Mouse (Mus musculus): ENCODE data around the gene Mms19.
A peak's percentile ranks its signal among the peaks of the same experiment; 100 is the strongest.

The Mms19 gene

GRCm38 (mm10) chr19:41980819-41981594 lies at the start of gene Mms19:
TSS of gene Mms19 (minus strand) at chr19:41981157.
- peak; percentile 99 for DNase-seq (ENCODE audit: low spot score in 2 of 2)

- DNase-seq (ENCODE audit: low spot score in 2 of 2): peak; percentile 68 to 76
These were observed 45.2 kb upstream of the Mms19 start for GRCm38 (mm10) chr19:42026158-42026557.

DNA sequence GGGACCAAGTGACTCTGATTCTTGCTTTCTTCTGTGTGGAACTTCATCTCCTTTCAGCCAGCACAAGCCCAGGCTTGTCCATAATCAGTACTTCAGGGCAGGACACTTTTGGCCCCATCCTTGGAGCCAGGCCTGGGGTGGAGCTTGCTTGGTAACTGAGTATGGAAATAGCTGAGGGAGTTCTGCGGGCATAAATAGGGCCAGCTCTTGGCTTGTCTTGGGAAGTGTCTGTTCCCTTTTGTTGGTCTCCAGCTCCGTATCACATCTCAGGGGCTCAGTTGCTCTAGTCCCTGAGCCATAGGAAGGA lies 41.5 kb upstream of the Mms19 start:
- DNase-seq (ENCODE audit: low spot score in 2 of 2): no peak

- DNase-seq (ENCODE audit: low spot score in 2 of 2): no peak
These were observed 41.0 kb upstream of the Mms19 start for GRCm38 (mm10) chr19:42021681-42022541.

GRCm38 (mm10) chr19:42019011-42019522 lies 38.1 kb upstream of the Mms19 start:
- DNase-seq (ENCODE audit: low spot score in 2 of 2): no peak

DNA sequence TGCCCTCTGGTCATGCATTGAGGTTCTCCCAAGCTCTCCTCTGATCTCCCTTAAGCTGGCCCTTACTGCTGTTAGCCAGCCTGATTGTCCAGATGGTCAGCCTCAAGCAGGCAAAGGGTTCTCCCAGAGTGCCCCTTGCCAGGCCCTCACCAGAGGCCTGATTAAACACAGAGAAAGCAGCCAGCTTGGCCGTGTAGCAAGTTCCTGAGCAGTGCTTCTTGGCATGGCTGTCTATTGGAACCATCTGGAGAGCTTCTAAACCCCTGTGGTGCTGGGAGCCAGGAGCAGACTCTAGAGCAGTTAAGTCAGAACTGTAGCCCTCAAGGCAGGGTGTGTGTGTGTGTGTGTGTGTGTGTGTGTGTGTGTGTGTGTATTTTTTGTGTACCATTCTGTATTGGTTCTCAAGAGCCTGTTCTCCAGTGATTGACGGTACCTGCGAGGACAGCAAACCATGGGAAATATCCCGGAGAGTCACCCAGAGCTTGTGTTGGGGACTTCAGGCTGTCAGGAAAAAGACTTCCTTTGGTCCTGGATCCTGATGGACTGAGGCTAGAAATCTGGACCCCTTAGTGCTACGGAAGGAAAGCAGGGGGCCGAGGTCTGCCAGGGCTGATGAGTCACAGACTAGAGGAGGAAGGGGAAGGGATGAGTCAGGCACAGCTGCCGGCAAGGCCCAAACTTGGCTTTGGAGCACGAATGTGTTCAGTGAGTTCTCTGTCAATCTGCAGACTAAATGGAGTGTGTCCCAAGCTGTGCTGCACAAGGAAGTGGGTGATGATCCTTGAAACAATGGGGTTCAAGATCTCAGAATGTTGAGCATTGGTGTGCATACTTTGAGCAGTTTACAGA lies 36.7 kb upstream of the Mms19 start:
- peak; percentile 61 to 64 for DNase-seq (ENCODE audit: low spot score in 2 of 2)

DNA sequence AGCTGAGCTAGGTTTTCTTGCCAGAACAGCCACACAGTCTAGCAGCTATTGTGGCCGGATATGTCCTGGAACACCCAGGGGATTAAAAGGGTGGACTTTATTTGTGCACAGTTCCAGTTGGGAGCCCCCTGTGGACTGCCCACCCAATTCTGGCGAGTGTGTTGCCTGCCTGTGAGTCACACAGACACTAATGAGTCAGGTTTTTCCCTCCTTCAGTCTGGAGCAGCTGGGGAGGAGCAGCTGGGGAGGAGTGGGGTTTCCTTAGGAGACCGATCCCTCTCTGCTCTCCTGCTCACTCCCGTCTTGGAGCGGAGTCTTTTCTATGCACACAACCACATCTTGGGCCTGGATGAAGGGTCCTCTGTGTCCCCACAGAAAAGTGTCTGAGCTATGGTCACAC lies 35.9 kb upstream of the Mms19 start:
- DNase-seq (ENCODE audit: low spot score in 2 of 2): peak; percentile 19 to 46

DNA sequence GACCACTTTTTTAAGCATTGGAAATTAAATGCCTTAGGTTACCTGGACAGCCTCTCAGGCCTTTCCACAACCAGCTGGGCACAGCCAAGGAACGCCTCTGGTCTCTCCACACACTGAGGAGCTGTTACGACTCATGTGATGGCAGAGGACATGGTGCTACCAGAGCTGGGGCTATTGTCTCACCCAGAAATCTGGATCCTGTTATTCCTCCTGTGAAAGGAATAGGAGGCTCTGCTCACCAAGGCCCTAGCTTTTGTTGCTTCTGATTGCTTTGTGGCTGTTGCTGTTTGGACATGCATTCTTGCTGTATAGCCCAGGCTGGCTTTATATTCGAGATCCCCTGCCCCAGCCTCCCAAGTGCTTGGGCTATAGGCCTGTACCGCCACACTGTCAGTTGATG lies 35.3 kb upstream of the Mms19 start:
- no peak for DNase-seq (ENCODE audit: low spot score in 2 of 2)

- DNase-seq (ENCODE audit: low spot score in 2 of 2): no peak
These were observed 34.0 kb upstream of the Mms19 start for GRCm38 (mm10) chr19:42015001-42015400.

GRCm38 (mm10) chr19:42014231-42014825 lies 33.4 kb upstream of the Mms19 start:
- DNase-seq (ENCODE audit: low spot score in 2 of 2): no peak

DNA sequence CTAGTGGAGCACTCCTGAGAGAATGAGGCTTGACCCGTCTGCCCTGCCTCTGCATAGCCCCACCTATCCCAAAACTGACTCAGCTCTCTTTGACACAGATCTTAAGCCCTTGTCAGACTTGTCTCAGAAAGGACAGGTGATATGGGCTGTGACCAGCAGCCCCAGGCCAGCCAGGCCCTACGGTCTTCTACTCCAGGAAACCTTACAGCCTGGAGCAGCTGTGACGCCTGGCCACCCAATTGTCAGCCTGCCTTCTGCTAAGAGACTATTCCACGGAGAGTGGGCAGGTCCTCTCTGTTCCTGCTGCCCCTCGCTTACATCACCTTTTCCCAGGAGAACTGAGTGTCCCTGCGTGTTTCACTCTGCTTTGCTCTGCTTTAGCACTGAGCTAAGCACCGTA lies 30.2 kb upstream of the Mms19 start:
- DNase-seq (ENCODE audit: low spot score in 2 of 2): no peak

GRCm38 (mm10) chr19:42010436-42010835 lies 29.5 kb upstream of the Mms19 start:
- no peak for DNase-seq (ENCODE audit: low spot score in 2 of 2)

DNA sequence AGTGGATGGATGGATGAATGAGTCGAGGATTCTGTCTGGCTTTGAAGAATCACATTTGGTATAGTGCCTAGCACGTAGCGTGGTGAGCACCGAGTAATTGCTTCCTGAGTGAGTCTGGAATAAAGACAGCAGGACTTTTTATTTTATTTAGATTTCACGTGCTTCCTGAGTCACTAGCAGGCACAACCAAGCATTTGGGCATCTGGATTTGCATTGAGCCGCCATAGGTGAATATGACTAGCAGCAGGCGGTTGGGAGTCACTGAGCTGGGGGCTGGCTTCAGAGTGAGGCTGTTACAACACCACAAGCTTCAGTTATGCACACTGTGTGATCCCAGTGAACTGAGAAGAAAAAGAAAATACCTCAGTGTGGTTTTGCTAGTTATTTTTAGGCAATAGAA lies 28.1 kb upstream of the Mms19 start:
- no peak for DNase-seq (ENCODE audit: low spot score in 2 of 2)

DNA sequence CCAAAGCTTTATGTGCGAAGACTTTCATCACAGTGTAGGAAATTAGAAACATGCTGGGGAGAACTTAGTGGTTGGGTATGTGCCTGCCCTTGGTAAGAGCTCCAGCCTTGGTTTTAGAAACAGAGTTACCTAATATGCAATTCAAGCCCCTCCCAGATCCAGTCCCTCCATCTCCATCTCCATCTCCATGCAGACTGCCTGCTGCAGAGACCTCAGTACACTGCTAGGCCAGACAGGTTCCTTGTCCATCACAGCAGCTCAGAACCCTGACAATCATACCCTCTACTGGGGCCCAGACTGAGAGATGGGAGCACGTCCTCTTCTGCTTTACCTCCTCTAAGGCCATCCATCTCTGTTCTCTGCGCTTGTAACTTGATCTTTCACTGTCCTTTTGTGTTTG lies 27.6 kb upstream of the Mms19 start:
- no peak for DNase-seq (ENCODE audit: low spot score in 2 of 2)

DNA sequence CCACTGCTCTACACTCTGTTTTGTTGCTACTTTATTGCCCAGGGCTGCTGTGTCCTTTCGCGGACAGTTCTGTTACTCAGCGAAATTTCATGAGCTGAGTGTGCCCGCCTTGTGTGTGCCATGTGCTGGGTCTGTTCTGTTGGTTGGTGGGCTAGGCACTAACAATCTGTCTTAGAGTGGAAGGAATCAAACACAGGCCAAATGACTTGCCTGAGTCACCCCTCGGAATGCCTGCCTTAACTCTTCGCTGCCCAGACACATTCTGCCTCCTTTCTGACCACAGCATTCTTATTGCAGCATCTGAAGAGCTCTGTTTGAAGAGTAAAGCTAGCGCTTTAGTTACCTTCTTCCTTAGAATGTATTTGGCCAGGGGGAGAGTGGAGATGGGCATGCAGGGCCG lies 25.6 kb upstream of the Mms19 start:
- DNase-seq (ENCODE audit: low spot score in 2 of 2): no peak

DNA sequence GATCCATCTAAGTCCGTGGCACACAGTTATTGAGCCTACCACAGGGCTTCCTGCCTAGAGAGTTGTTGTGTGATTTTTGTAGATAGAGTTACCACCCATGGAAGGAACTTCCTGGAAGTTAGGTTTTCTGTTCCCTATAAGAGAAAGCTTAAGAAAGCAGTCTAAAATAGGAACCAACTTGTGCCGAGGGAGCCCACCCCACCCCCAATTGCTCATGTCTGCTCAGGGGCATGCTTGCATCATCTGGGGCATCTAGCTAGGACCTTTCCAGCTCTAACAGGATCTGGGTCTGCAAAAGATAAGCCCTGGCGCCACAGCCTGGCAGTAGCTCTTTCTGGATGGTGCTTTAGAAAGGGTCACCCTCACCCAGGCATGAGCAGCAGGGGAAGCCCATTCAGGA lies 24.7 kb upstream of the Mms19 start:
- DNase-seq (ENCODE audit: low spot score in 2 of 2): no peak

DNA sequence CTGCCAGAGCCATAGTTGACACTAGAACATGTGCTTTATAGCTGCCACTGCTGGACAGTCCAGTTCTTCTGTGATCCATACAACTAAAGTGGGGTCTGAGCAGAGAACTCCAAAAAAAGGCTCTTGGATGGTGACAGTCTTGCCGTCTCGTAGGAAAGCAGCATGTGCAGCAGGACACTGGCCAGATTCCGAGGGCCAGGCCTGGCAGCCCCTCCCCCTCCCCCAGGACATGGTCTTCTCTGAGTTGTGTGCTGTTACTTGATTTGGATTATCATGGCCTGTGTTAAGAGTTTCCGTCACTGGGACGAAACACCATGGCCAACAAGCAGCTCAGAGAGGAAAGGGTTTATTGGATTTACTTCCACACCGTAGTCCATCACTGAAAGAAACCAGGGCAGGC lies 23.3 kb upstream of the Mms19 start:
- no peak for DNase-seq (ENCODE audit: low spot score in 2 of 2)

- no peak for DNase-seq (ENCODE audit: low spot score in 2 of 2)
These were observed 20.5 kb upstream of the Mms19 start for GRCm38 (mm10) chr19:42001253-42001980.

GRCm38 (mm10) chr19:42000446-42000958 lies 19.5 kb upstream of the Mms19 start:
- no peak for DNase-seq (ENCODE audit: low spot score in 2 of 2)

GRCm38 (mm10) chr19:41999688-42000283 lies 18.8 kb upstream of the Mms19 start:
- DNase-seq (ENCODE audit: low spot score in 2 of 2): no peak

Data from right cerebral cortex, postnatal 36 days (tissue).